Mouse (Mus musculus) kidney, postnatal 25 days (tissue): ENCODE data around the gene Chst11.

Source experiments
- DNase-seq, 2 experiments: peaks; one replicate each; pipeline ENCODE4 v3.0.0; 2021; ENCODE audit warnings: mixed read lengths in 2 of 2

Chst11 gene

GRCm38 (mm10) chr10:83079755-83080154, 94.5 kb downstream of the Chst11 start:
- no peak for DNase-seq

- DNase-seq, result no peak
Observed at GRCm38 (mm10) chr10:83080275-83080741, 95.0 kb downstream of the Chst11 start.

GRCm38 (mm10) chr10:83080930-83081329, 95.6 kb downstream of the Chst11 start:
- no peak for DNase-seq

GRCm38 (mm10) chr10:83083946-83084345, 98.6 kb downstream of the Chst11 start:
- DNase-seq, result no peak

GRCm38 (mm10) chr10:83088318-83088717, 103.0 kb downstream of the Chst11 start:
- no peak for DNase-seq

- DNase-seq, result no peak
Observed at GRCm38 (mm10) chr10:83088826-83089225, 103.5 kb downstream of the Chst11 start.

- no peak for DNase-seq
Observed at GRCm38 (mm10) chr10:83090185-83090584, 104.9 kb downstream of the Chst11 start.

GRCm38 (mm10) chr10:83093705-83094104, 108.4 kb downstream of the Chst11 start:
- DNase-seq, result no peak

GRCm38 (mm10) chr10:83094248-83094647, 109.0 kb downstream of the Chst11 start:
- DNase-seq, result no peak

- DNase-seq, result no peak
Observed at GRCm38 (mm10) chr10:83094821-83095725, 109.8 kb downstream of the Chst11 start.

- no peak for DNase-seq
Observed at GRCm38 (mm10) chr10:83096257-83096656, 111.0 kb downstream of the Chst11 start.

- peak; percentile 71 to 81 for DNase-seq
Observed at GRCm38 (mm10) chr10:83098940-83099339, 113.6 kb downstream of the Chst11 start.

GRCm38 (mm10) chr10:83099669-83100068, 114.4 kb downstream of the Chst11 start:
- DNase-seq, result no peak

GRCm38 (mm10) chr10:83100890-83101289, 115.6 kb downstream of the Chst11 start:
- no peak for DNase-seq

GRCm38 (mm10) chr10:83101421-83102207, 116.3 kb downstream of the Chst11 start:
- DNase-seq, result no peak

- no peak for DNase-seq
Observed at GRCm38 (mm10) chr10:83102745-83103144, 117.4 kb downstream of the Chst11 start.

GRCm38 (mm10) chr10:83104221-83104620, 118.9 kb downstream of the Chst11 start:
- DNase-seq, result no peak

- DNase-seq, result no peak
Observed at GRCm38 (mm10) chr10:83106152-83106746, 121.0 kb downstream of the Chst11 start.

- no peak for DNase-seq
Observed at GRCm38 (mm10) chr10:83107385-83107784, 122.1 kb downstream of the Chst11 start.

- no peak for DNase-seq
Observed at GRCm38 (mm10) chr10:83107921-83108738, 122.8 kb downstream of the Chst11 start.

GRCm38 (mm10) chr10:83108946-83109345, 123.6 kb downstream of the Chst11 start:
- no peak for DNase-seq

GRCm38 (mm10) chr10:83111046-83111445, 125.7 kb downstream of the Chst11 start:
- no peak for DNase-seq
